Mouse (Mus musculus): ENCODE measurements around the gene Rem2.
A peak's percentile ranks its signal among the peaks of the same experiment; 100 is the strongest.

Rem2 gene

DNA sequence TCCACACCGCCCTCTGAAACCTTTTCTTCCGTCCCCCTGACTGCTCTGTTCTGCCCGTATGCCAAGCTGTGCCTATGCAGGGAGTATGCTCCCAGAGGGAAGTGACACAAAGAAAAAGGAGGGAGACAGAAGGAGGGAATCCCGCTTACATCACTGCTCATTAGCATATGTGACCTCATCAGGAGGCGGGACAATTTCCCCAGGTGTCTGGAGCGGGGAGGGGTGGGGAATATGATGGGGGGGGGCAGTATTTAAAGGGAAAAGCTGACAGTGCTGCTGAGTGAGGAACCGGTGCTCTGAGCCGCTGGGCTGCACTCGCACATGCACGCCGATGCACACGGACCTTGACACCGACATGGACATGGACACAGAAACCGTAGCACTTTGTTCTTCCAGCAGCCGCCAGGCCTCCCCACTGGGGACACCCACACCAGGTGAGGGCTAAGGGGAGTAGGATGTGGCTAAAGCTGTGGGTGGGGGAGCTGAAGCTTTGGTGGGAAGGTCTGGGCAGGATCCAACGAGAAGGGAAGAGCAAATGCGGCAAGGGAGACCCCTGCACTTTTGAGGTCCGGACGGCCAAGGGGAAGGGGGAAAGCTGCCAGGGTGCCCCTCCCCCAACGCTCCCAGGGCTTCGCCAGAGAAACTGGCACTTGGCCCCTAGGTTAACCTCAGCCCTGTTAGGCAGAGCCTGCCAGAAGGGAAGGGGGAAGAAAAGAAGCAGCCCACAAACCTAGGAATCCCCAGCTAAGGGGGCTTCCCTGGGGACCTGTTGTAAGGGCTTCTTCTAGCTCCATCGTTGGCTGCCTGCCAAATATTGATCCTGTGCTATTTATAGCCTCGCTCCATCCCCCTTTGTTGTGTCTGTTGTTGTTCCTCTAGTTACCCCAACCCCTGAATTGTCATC, at the start of gene Rem2:
TSS of gene Rem2 (plus strand) at position 160 of the 904 bp plus-strand sequence.
- DNase-seq (ENCODE audit: low read depth, low spot score) = peak; percentile 60

DNA sequence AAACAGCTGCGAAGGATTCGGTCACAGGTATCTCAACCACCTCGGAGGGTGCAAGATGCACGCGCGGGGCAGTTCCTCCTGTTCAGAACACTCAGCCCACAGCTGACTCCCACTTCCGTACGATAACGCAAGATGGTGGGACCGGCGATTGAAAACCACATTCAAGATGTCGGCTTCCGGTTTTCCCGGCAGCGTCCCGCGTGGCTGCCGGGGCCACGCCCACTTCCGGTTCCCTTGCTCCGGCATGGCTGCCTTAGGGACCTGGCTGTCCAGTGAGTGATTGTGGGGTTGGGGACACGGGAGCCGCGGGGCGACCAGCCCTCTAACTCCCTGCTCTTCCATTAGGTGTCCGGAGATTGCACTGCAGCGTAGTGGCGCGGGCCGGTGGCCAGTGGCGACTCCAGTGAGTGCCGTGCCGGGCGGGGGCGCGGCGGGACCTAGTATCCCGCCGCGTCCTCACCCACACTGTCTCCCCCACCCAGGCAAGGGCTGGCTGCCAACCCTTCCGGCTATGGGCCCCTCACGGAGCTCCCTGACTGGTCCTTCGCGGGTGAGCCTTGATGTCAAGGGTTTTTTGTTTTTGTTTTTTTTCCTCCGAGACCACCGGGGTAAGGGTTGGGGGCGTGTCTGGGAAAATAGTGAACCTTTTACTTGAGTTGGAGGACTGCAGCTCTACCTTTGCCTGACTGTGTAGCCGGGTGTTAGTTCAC, 49.1 kb upstream of the Rem2 start, which contains the start of gene Mrpl52:
TSS of gene Mrpl52 (plus strand) at position 221 of the 710 bp plus-strand sequence.
- peak; percentile 95 for DNase-seq (ENCODE audit: low read depth, low spot score)

DNA sequence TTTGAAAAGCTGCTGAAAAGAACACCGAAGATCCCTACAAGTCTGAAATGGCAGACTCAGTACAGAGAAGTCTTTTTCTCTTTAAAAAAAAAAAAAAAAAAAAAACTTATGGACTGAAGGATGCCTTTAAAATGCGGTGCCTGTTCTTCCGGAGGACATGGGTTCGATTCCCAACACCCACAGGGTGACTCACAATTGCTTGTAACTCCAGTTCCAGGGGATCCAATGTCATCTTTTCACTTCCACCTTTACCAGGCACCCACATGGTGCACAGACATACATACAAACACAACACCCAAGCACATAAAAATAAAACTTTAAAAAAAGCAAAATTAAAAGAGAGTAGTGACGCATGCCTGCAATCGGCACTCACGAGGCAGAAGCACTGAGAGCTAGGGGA, 48.2 kb upstream of the Rem2 start:
- DNase-seq (ENCODE audit: low read depth, low spot score) = no peak

DNA sequence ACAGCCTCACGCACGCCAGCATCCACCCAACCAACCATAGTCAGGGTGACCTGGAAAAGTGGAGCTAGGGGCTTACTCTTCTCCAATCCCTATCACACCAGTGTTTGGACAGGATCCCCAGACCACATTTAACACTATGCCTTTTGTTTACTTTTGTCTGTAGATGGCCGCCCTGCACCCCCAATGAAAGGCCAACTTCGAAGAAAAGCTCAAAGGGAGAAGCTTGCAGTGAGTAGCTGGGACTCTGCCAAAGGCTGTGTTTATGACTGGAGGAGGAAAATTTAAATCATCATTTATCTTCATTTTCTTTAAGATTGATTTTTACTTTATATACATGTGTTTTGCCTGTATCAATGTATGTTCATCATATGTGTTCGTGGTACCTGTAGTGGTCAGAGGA, 47.5 kb upstream of the Rem2 start:
- no peak for DNase-seq (ENCODE audit: low read depth, low spot score)

DNA sequence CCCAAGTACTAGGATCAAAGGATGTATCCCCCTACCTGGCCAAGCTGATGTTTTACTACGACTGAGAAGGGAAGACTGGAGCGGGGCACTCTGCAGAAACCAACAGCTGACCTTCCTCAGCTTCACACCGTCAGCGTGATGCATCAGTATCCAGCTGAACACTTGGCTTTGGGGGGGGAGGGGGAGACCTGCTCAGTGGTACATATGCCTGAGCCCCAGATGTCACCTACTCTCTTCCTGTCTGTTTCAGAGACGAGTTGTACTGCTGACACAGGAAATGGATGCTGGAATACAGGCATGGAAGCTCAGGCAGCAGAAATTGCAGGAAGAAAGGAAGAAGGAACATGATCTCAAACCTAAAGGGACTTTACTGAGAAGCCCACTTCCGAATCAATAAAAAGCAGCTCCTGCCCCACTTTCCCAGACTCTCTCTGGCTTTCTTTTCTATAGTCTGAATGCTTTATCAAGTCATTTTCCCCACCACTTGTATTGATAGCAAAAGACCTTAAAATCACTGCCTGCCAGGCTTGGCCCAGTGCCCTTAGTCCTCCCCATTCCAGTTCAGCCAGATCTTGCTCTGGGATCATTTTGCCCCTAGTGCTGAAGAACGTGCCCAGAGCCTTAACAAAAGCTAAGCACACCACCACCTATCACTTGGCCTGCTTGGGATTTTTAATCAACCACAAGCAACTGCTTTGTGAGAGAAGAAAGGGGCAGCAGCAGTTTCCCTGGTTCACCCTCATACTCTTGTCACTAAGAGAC, 46.4 kb upstream of the Rem2 start:
- no peak for DNase-seq (ENCODE audit: low read depth, low spot score)

DNA sequence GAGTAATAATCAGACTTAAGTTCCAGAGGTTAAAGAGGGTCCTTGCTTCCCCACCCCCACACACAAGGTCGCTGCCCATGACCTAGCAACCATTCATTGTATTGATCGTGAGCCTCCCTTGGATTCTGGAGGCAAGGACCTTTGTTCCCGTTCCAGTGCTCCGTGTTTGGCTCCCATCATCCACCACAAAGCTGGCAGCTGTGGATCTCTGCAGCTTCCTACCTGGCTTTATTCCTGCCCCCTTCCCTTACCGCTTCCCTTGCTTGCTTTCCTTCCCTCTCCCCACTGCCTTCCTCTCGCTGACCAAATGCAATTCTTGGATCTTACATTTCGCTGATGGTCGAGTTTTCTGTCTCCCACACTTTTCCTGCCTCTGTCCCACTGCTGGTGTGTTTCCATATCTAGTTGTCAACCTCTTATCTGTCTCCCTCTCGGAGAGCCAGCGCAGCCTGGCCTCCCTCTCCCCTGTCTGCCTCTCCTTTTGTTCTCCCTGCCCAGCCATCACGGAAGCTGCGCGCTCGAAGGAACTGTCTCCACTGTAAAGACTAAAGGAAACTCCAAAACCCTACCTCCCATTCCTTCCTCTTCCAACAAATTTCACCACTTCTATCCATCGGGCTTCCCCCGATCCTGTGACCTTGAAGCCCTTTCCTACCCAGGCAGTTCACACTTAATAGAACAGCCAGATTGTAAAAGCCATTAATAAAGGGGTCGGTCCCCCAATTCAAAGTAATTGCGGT, 45.3 kb upstream of the Rem2 start:
- DNase-seq (ENCODE audit: low read depth, low spot score) = no peak

DNA sequence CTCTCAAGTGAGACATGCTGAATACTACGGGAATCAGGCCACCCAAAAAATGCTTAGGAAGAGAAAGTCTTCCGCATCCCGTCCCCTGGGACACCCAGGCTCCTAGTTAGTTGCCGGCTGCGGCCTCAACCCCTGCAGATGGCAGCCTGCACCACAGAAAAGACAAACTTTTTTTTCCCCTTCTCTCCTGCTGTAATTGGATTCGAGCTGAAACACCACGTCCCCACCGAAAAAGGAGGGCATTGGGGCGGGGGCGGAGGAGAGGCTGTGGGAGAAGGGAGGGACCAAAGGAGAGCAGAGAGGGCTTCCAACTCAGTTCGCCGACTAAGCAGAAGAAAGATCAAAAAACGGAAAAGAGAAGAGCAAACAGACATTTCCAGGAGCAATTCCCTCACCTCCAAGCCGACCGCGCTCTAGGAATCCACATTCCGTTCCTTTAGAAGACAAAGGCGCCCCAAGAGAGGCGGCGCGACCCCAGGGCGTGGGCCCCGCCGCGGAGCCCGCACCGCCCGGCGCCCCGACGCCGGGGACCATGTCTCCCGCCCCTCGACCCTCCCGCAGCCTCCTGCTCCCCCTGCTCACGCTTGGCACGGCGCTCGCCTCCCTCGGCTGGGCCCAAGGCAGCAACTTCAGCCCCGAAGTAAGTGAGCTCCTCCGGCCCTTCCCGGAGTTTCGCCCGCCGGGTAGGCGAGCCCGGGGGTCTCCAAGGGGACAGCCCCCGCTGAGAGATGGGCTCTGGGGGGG, 44.4 kb upstream of the Rem2 start, which contains the start of gene Mmp14:
TSS of gene Mmp14 (plus strand) at position 279 of the 744 bp plus-strand sequence.
- peak; percentile 69 for DNase-seq (ENCODE audit: low read depth, low spot score)

DNA sequence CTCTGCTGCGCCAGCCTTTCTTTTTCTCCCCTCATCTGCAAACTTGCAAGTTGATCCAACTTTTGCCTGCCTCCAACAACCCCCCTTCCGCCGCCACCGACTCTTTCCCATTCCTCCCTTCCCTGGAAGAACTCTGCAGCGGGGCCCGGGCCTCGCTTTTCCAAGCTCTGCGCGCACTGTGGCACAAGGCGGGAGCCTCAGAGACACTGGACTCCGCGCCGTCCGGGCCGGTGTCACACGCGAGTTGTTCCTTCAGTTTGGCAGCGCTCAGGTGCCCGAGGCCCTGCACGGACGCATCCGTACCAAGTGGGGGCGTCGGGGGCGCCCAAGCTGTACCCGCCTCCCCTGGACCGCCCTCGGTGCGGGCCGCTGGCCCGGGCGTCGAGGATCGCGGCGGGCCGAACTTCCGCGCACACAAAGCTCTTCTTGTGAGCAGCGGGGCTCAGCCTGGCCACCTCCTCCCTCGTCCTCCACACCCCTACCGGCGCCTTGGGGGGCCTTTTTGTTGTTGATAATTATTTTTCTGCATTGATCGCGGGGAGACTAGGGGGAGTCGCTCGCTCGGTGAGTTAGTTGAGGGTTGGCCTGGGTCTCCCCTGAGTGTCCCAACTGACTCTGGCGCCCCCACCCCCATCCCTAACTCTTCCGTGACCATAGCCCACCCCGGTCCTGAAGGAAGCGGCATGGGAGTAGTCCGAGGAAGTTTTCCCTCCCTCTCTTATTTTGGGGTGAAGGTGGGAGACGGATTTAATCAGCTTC, 43.6 kb upstream of the Rem2 start:
- no peak for DNase-seq (ENCODE audit: low read depth, low spot score)

DNA sequence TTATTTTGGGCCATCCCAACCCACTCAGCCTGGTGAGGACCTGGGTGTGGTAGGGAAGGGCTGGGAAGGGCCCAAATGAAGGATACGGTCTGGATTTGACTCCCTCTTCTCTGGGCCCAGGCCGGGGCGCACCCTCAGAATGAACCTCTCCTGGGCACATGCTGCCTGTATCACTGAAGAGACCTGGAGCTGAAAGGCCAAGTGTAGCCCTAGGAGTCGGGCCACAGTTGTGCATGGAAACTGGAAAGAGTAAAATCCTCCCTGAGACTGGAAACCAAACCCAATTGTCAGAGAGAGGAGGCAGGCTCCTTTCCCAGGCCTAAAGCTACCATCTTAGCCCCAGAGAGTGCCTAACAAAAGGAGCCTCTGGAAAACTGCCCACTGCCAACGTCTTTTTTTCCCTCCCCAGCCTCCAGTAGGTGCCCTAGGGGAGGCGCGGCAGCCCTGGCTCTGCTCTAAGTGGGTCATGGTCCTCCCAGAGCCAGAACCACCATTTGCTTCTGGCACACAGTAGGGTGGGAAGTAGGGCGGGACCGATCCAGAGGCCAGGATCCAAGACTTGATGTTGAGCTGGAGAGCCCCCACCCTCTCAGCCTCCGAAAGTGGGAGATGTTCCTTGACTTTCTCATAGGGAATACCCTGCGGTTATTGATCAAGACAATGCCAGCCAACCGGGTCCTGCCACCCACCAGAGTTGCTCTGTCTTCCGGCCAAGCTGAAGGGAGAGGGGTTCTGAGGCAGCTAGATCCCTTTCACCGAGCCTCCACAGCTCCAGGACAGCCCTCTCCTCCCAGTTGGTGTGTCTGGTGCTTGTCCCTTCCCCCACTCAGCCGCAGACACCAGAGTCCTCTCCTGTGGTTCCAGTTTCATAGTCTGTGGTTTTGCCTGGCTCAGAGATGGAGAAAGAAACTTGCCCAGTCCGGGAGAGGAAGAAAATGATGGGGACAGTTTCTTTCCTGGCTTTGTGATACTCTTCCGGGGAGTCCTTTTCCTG, 42.8 kb upstream of the Rem2 start:
- DNase-seq (ENCODE audit: low read depth, low spot score) = no peak

DNA sequence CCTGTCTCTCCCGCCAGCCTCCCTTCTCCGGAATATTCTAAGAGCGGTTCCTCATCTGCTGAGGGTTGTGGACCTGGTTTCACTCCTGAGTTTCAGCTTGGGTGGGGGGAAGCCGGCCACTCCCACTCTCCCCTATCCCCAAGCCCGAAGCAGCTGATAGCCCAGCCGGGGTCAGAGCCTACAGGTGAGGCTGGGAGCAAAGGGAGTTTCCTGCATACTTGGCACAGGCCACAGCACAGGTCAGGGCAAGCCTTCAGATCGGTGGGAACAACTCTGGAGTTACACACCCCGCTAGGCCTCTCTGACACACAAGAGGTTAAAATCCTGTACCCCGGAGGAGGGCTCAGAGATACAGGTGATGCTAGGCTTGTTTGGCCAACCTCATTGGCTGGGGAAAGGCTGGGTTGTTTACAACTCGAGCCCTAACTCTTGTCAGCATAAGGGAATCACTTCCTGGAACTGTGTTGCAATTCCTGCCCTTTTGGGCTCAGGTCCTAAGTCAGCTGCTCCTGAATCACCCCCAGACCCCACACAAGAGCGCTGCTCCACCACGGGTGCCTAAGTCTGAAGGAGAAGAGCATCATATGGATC, 41.9 kb upstream of the Rem2 start:
- DNase-seq (ENCODE audit: low read depth, low spot score) = no peak

DNA sequence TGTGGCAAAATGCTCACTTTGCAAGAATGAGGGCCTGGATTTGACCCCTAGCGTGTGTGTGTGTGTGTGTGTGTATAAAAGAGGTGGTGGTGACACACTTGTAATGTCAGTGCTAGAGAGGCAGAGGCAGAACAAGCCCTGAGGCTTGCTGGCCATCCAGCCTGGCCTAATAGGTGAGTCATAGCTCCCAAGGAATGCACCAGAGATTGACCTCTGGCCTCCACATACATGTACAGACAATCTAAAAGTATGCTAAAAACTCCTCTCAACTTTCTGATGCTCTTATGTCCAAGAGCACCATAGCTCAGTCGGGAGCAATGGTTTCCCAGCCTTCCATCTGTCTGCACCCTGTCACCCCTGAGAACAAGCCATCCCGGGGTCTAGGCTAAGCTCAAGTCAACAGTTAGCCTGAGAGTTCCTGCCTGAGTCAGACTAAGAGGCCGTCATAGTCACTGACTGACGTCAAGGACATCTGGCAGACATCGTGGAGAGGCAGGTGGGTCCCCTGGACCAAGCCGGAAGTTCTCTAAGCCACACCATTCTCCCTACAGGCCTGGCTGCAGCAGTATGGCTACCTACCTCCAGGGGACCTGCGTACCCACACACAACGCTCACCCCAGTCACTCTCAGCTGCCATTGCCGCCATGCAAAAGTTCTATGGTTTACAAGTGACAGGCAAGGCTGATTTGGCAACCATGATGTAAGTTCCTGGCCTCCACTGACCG, 40.5 kb upstream of the Rem2 start:
- no peak for DNase-seq (ENCODE audit: low read depth, low spot score)

DNA sequence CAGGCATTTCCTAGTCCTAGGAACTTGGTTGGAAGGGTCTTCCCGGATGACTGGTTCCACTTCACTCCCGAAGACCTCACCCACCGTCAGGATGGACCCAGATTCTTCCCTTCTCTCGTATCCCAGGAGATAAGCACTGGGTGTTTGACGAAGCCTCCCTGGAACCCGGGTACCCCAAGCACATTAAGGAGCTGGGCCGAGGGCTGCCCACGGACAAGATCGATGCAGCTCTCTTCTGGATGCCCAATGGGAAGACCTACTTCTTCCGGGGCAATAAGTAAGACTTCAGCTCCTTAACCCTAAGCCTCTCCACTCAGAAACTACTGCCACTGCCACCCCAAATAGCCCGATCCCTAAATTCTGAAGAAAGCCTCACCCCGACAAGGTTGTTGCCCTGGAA, 36.7 kb upstream of the Rem2 start:
- no peak for DNase-seq (ENCODE audit: low read depth, low spot score)

DNA sequence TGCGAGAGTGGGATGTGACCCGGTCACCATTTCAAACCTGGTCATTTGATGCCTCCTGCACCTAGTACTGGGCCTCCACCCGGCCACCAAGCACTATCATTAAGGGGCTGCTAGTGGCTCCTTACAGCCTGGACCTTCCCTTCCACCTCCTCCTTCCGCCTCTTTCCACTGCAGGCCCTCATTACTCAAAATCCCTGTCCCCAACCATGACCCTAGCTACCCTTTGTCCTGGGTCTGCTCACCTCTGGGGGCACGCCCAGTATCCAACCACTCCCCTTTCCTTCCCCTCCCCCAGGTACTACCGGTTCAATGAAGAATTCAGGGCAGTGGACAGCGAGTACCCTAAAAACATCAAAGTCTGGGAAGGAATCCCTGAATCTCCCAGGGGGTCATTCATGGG, 36.3 kb upstream of the Rem2 start:
- no peak for DNase-seq (ENCODE audit: low read depth, low spot score)

DNA sequence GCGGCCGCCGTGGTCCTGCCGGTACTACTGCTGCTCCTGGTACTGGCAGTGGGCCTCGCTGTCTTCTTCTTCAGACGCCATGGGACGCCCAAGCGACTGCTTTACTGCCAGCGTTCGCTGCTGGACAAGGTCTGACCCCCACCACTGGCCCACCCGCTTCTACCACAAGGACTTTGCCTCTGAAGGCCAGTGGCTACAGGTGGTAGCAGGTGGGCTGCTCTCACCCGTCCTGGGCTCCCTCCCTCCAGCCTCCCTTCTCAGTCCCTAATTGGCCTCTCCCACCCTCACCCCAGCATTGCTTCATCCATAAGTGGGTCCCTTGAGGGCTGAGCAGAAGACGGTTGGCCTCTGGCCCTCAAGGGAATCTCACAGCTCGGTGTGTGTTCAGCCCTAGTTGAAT, 35.4 kb upstream of the Rem2 start:
- DNase-seq (ENCODE audit: low read depth, low spot score) = no peak

DNA sequence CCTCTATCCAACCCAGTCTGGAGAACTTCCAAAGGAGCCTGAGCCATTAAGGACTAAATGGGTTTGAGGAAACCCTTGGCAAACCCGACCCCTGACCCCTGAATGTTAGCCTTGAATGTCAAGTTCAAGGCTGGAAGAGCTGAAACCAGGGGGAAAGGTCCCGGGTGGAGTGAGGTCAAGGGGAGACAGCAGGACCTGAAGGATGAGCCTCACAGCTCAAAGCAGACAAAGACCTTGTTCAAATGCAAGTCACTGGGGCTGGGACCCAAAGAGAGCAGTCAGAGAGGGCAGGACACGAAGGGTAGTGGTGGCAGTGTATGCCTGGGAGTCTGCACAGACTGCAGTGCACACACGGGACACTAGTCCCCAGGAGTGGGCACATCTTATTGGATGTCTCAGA, 34.5 kb upstream of the Rem2 start:
- DNase-seq (ENCODE audit: low read depth, low spot score) = no peak

DNA sequence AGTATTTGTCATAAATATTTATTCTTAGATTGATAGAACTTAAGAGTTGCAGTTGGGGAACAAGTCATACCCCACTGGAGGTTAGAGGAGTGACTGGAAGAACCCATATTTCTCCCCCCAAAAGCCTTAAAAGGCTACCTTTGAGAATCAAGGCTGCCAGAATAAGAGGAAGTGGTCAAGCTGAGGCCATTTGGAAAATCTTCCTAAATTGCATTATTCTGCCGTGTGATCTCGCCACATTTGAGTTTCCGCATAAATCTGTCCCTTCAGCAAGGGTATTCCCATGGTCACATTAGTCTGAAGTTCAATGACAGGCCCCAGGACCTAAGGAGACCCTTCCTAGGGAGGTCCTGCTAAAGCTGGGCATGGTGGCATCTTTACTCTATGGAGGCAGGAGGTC, 33.4 kb upstream of the Rem2 start:
- DNase-seq (ENCODE audit: low read depth, low spot score) = no peak

DNA sequence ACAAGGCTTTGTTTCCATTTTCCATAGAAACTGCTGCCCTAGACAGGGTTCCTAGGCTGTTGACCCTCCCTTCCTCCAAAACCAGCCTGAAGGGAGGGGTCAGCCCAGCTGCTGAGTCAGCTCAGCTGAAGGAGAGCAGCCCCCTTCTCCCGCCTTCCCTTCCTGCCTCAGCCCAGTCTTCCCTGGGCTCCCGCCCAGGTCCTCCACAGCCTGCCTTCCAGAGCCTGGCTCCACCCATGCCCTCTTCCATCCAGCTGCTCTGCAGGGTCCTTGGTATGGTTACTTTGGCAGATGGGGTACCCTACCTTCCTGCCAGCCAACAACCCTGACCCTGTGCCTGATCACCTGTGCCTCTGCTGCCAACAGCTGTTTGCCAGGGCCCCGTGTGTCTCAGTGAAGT, 32.7 kb upstream of the Rem2 start:
- DNase-seq (ENCODE audit: low read depth, low spot score) = peak; percentile 47

Measured in forelimb bud, embryonic 11.5 days (tissue).